Mouse (Mus musculus) hindbrain, embryonic 14.5 days (tissue): ENCODE results near the gene Rad54l. TPM values are rescaled to one million over a fixed set of nuclear protein-coding genes. Genes with fewer than 3 reads are reported as not detected.

Experiments used
- ATAC-seq: fragments of 200-750 bp; cut with Nextera tagmentation; 2 replicates; pipeline ENCODE4 v1.8.0; 2017; ENCODE audit warnings: moderate number of reproducible peaks, mild to moderate bottlenecking, moderate TSS enrichment, moderate library complexity; ENCODE audit not compliant: low FRiP score
- DNase-seq: peaks from one replicate; pipeline ENCODE4 v3.0.0-alpha.2; 2015; ENCODE audit warnings: low spot score
- H3K27ac ChIP-seq: fragments of 300-500 bp; sonication (generic); 2 replicates; pipeline ENCODE4 v1.5.1; 2014; ENCODE audit warnings: mild to moderate bottlenecking, moderate library complexity
- H3K27me3 ChIP-seq: fragments of 300-500 bp; sonication (generic); 2 replicates; pipeline ENCODE4 v1.6.1; 2014; ENCODE audit warnings: mild to moderate bottlenecking, low read length, mixed read lengths; ENCODE audit not compliant: control insufficient read depth, insufficient read depth
- H3K36me3 ChIP-seq: fragments of 300-500 bp; sonication (generic); replicated peaks from 2 replicates; pipeline ENCODE4 v1.6.1; 2014; ENCODE audit not compliant: control insufficient read depth, insufficient read depth
- H3K4me1 ChIP-seq: fragments of 300-500 bp; sonication (generic); replicated peaks from 2 replicates; pipeline ENCODE4 v1.6.1; 2014; ENCODE audit warnings: antibody characterized with exemption, low read length, mixed read lengths; ENCODE audit not compliant: control insufficient read depth, insufficient read depth
- H3K4me2 ChIP-seq: fragments of 300-500 bp; sonication (generic); replicated peaks from 2 replicates; pipeline ENCODE4 v1.6.1; 2014; ENCODE audit warnings: mild to moderate bottlenecking, moderate library complexity
- H3K4me3 ChIP-seq: fragments of 300-500 bp; sonication (generic); replicated peaks from 2 replicates; pipeline ENCODE4 v1.5.1; 2014; ENCODE audit warnings: mild to moderate bottlenecking, low read length
- H3K9ac ChIP-seq: fragments of 300-500 bp; sonication (generic); 2 replicates; pipeline ENCODE4 v1.6.1; 2014
- H3K9me3 ChIP-seq: fragments of 300-500 bp; sonication (generic); 2 replicates; pipeline ENCODE4 v1.6.1; 2016; ENCODE audit warnings: low read length; ENCODE audit not compliant: control insufficient read depth
- WGBS: fragments of 180-500 bp; shearing (Covaris S2); extraction: QIAGEN DNeasy Blood & Tissue Kit; methylation state at CpG from one replicate; pipeline ENCODE4 v1.1.7; 2014; 5-methylcytosine and 5-hydroxymethylcytosine counted together
- polyA plus RNA-seq: library from polyadenylated mRNA; unstranded; fragments of >200 nt; fragmentation: Nextera tagmentation; extraction: Ambion mirVana; gene quantifications from 2 replicates; pipeline ENCODE4 v1.2.1, GENCODE M21; 2014

Gene Rad54l
- polyA plus RNA-seq, 1 experiment from 2014 or later: 7.0 TPM

GRCm38 (mm10) chr4:116160769-116161168 is 37.3 kb upstream of the Rad54l start:
- no peaks in the 10 kb centered on the region for H3K4me1 ChIP-seq
- no peak overlapping the region for H3K4me3 ChIP-seq
- H3K9ac ChIP-seq: no peak overlapping the region
- WGBS: 82% methylated on average over 3 of the region's 3 CpGs
- H3K4me2 ChIP-seq: no peak overlapping the region
- H3K36me3 ChIP-seq: peaks cover 44% of the 10 kb centered on the region
- H3K9me3 ChIP-seq: no peaks in the 10 kb centered on the region
- DNase-seq: no peak
- no peaks in the 10 kb centered on the region for H3K27me3 ChIP-seq
- ATAC-seq: no peak
- no peak overlapping the region for H3K27ac ChIP-seq

- ATAC-seq (no peak), DNase-seq (peak; percentile 71)
- peaks cover 52% of the 10 kb centered on the region for H3K36me3 ChIP-seq
- 71% methylated on average over 3 of the region's 3 CpGs for WGBS
- H3K4me2 ChIP-seq: no peak overlapping the region
- no peak overlapping the region for H3K4me3 ChIP-seq
- H3K9ac ChIP-seq: no peak overlapping the region
- H3K27ac ChIP-seq: no peak overlapping the region
- no peaks in the 10 kb centered on the region for H3K27me3 ChIP-seq
- H3K9me3 ChIP-seq: no peaks in the 10 kb centered on the region
- no peaks in the 10 kb centered on the region for H3K4me1 ChIP-seq
Observed at GRCm38 (mm10) chr4:116159912-116160311, 36.4 kb upstream of the Rad54l start.

- Histone ChIP-seq H3K9me3 (no peaks in the 10 kb centered on the region), H3K9ac (no peak overlapping the region), H3K27ac (no peak overlapping the region), H3K4me2 (no peak overlapping the region), H3K4me1 (no peaks in the 10 kb centered on the region), H3K27me3 (no peaks in the 10 kb centered on the region), H3K36me3 (peaks cover 72% of the 10 kb centered on the region), H3K4me3 (no peak overlapping the region)
- WGBS: 88% methylated on average over 2 of the region's 2 CpGs
- no peak for ATAC-seq
- no peak for DNase-seq
Observed at GRCm38 (mm10) chr4:116157882-116158281, 34.4 kb upstream of the Rad54l start.

GRCm38 (mm10) chr4:116152702-116153101 is 29.2 kb upstream of the Rad54l start:
- H3K4me3 ChIP-seq: no peak overlapping the region
- no peak overlapping the region for H3K27ac ChIP-seq
- WGBS: 93% methylated on average over 15 of the region's 15 CpGs
- no peaks in the 10 kb centered on the region for H3K27me3 ChIP-seq
- no peaks in the 10 kb centered on the region for H3K9me3 ChIP-seq
- ATAC-seq (no peak), DNase-seq (no peak)
- H3K36me3 ChIP-seq: peaks cover 57% of the 10 kb centered on the region
- no peak overlapping the region for H3K9ac ChIP-seq
- peaks cover 14% of the 10 kb centered on the region for H3K4me1 ChIP-seq
- no peak overlapping the region for H3K4me2 ChIP-seq

- Histone ChIP-seq H3K27me3 (no peaks in the 10 kb centered on the region), H3K9me3 (no peaks in the 10 kb centered on the region), H3K4me3 (peak within 1 kb of the TSS; percentile 80), H3K9ac (peak within 1 kb of the TSS; percentile 96), H3K4me2 (peak within 1 kb of the TSS; percentile 75), H3K4me1 (peaks cover 14% of the 10 kb centered on the region), H3K36me3 (peaks cover 43% of the 10 kb centered on the region), H3K27ac (peak within 1 kb of the TSS; percentile 93)
- ATAC-seq (no peak), DNase-seq (no peak)
- whole genome bisulfite sequencing: 78% methylated on average over 6 of the region's 6 CpGs
Observed at GRCm38 (mm10) chr4:116151238-116151637, 27.7 kb upstream of the Rad54l start, which contains the start of gene Lurap1. Gene Lurap1 (minus strand): TSS chr4:116151338.

GRCm38 (mm10) chr4:116150862-116151221 is 27.4 kb upstream of the Rad54l start:
- no peak for DNase-seq
- H3K27ac ChIP-seq: peak overlapping the region; percentile 93
- no peaks in the 10 kb centered on the region for H3K9me3 ChIP-seq
- 27% methylated on average over 4 of the region's 4 CpGs for WGBS
- peaks cover 39% of the 10 kb centered on the region for H3K36me3 ChIP-seq
- peak overlapping the region; percentile 80 for H3K4me3 ChIP-seq
- H3K4me1 ChIP-seq: peaks cover 14% of the 10 kb centered on the region
- no peaks in the 10 kb centered on the region for H3K27me3 ChIP-seq
- ATAC-seq: peak; percentile 11; the same call in 1 of the 2 replicates
- H3K9ac ChIP-seq: peak overlapping the region; percentile 96
- peak overlapping the region; percentile 75 for H3K4me2 ChIP-seq

GRCm38 (mm10) chr4:116150156-116150861 is 26.8 kb upstream of the Rad54l start:
- peak overlapping the region; percentile 93 for H3K27ac ChIP-seq
- H3K36me3 ChIP-seq: peaks cover 33% of the 10 kb centered on the region
- H3K27me3 ChIP-seq: no peaks in the 10 kb centered on the region
- H3K9ac ChIP-seq: peak overlapping the region; percentile 96
- ATAC-seq: peak; percentile 88
- peaks cover 14% of the 10 kb centered on the region for H3K4me1 ChIP-seq
- H3K4me3 ChIP-seq: peak overlapping the region; percentile 80
- no peaks in the 10 kb centered on the region for H3K9me3 ChIP-seq
- under 1% methylated on average over 69 of the region's 73 CpGs for WGBS
- peak; percentile 71 for DNase-seq
- H3K4me2 ChIP-seq: peak overlapping the region; percentile 75

- Histone ChIP-seq H3K4me3 (peak overlapping the region; percentile 80), H3K27me3 (no peaks in the 10 kb centered on the region), H3K4me1 (peaks cover 15% of the 10 kb centered on the region), H3K36me3 (peaks cover 28% of the 10 kb centered on the region), H3K4me2 (peak overlapping the region; percentile 75), H3K9ac (peak overlapping the region; percentile 96), H3K27ac (peak overlapping the region; percentile 93), H3K9me3 (no peaks in the 10 kb centered on the region)
- WGBS: 20% methylated on average over 6 of the region's 6 CpGs
- DNase-seq (no peak), ATAC-seq (no peak)
Observed at GRCm38 (mm10) chr4:116149812-116150155, 26.3 kb upstream of the Rad54l start.

- peak overlapping the region; percentile 86 for H3K4me2 ChIP-seq
- H3K36me3 ChIP-seq: no peaks in the 10 kb centered on the region
- H3K4me3 ChIP-seq: peak overlapping the region; percentile 46
- peaks cover 9% of the 10 kb centered on the region; the same call in 1 of the 2 replicates for H3K27me3 ChIP-seq
- ATAC-seq (peak; percentile 61), DNase-seq (peak; percentile 53)
- H3K4me1 ChIP-seq: 0 out of 2 replicates have a peak, but pooled peaks cover 13% of the 10 kb centered on the region
- no peak overlapping the region for H3K27ac ChIP-seq
- no peaks in the 10 kb centered on the region for H3K9me3 ChIP-seq
- WGBS: 1% methylated on average over 47 of the region's 47 CpGs
- H3K9ac ChIP-seq: peak overlapping the region; percentile 68
Observed at GRCm38 (mm10) chr4:116143891-116144717, 20.6 kb upstream of the Rad54l start.
